Mouse (Mus musculus) macrophage (primary cell): ENCODE measurements around the gene Slc44a2. TPM values are rescaled to one million over a fixed set of nuclear protein-coding genes. Genes with fewer than 3 reads are reported as not detected.

Experiments
- H3K27ac ChIP-seq: fragments of 350-480 bp; formaldehyde crosslinking; 2 replicates; pipeline ENCODE4 v1.9.0; 2021
- H3K36me3 ChIP-seq: fragments of 350-480 bp; formaldehyde crosslinking; 2 replicates; pipeline ENCODE4 v1.9.0; 2021; ENCODE audit errors: inconsistent target
- H3K4me3 ChIP-seq: fragments of 350-480 bp; formaldehyde crosslinking; 2 replicates; pipeline ENCODE4 v1.9.0; 2021; ENCODE audit errors: inconsistent target
- H3K79me2 ChIP-seq: fragments of 350-480 bp; formaldehyde crosslinking; 2 replicates; pipeline ENCODE4 v1.9.0; 2021; ENCODE audit errors: inconsistent target
- WGBS: methylation state at CpG from one replicate; pipeline ENCODE4 v1.1.7; 2026; ENCODE audit warnings: inconsistent platforms; ENCODE audit not compliant: missing documents; 5-methylcytosine and 5-hydroxymethylcytosine counted together
- polyA plus RNA-seq: library from polyadenylated mRNA; stranded (reverse); fragments of 250-400 nt; gene quantifications from 3 replicates; pipeline ENCODE4 v1.2.4, GENCODE M21; 2018; ENCODE audit warnings: inconsistent platforms

Gene Slc44a2
- polyA plus RNA-seq, 1 experiment from 2014 or later = 32.8 TPM

GRCm38 (mm10) chr9:21366541-21367220 is 46.2 kb downstream of the Slc44a2 start:
- Histone ChIP-seq H3K79me2 (peaks cover 38% of the 10 kb centered on the region), H3K4me3 (peak overlapping the region; percentile 17; the same call in 1 of the 2 replicates), H3K27ac (peak overlapping the region; percentile 67), H3K36me3 (no peaks in the 10 kb centered on the region)
- 29% methylated on average over 13 of the region's 14 CpGs for WGBS

GRCm38 (mm10) chr9:21367357-21368111 is 47.0 kb downstream of the Slc44a2 start, which contains the start of gene Ilf3:
TSS of gene Ilf3 (plus strand) at chr9:21367871.
- H3K27ac ChIP-seq = peak within 1 kb of the TSS; percentile 78
- under 1% methylated on average over 65 of the region's 66 CpGs for WGBS
- H3K79me2 ChIP-seq = peaks cover 47% of the 10 kb centered on the region
- peak within 1 kb of the TSS; percentile 73 for H3K4me3 ChIP-seq
- no peaks in the 10 kb centered on the region for H3K36me3 ChIP-seq

- WGBS = under 1% methylated on average over 34 of the region's 38 CpGs
- peak overlapping the region; percentile 73 for H3K4me3 ChIP-seq
- no peaks in the 10 kb centered on the region for H3K36me3 ChIP-seq
- peaks cover 53% of the 10 kb centered on the region for H3K79me2 ChIP-seq
- H3K27ac ChIP-seq = peak overlapping the region; percentile 78
Observed at GRCm38 (mm10) chr9:21368131-21368584, 47.7 kb downstream of the Slc44a2 start.

- Histone ChIP-seq H3K27ac (peak overlapping the region; percentile 78; the same call in 1 of the 2 replicates), H3K36me3 (no peaks in the 10 kb centered on the region), H3K79me2 (peaks cover 62% of the 10 kb centered on the region), H3K4me3 (peak overlapping the region; percentile 73)
- 51% methylated on average over 11 of the region's 11 CpGs for WGBS
Observed at GRCm38 (mm10) chr9:21369080-21369479, 48.6 kb downstream of the Slc44a2 start.

DNA sequence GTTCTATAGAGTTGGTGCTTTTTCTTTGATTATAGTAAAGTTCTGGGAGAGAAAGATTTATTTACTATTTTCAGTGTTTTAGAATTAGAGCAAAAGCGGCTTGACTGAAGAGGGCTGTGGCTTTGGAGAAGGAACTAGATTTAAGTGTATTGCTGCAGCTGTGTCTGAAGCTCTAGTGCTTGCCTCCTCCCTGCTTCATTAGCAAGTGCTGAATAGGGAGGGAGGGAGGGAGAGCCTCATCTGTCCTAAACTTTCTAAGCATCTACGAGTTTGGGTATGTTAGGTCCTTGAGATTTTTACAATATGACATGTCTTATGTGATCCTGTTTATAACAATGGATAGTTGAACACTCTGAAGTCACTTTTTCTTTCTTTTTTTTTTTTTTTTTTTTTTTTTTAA is 50.4 kb downstream of the Slc44a2 start:
- Histone ChIP-seq H3K79me2 (peaks cover 80% of the 10 kb centered on the region), H3K36me3 (no peaks in the 10 kb centered on the region), H3K4me3 (no peak overlapping the region), H3K27ac (no peak overlapping the region)
- WGBS = 14% methylated on average over 1 of the region's 2 CpGs

- Histone ChIP-seq H3K79me2 (peaks cover 97% of the 10 kb centered on the region), H3K27ac (no peak overlapping the region), H3K36me3 (no peaks in the 10 kb centered on the region), H3K4me3 (no peak overlapping the region)
- WGBS = 33% methylated on average over 1 of the region's 1 CpGs
Observed at GRCm38 (mm10) chr9:21372508-21372907, 52.0 kb downstream of the Slc44a2 start.

GRCm38 (mm10) chr9:21379195-21379594 is 58.7 kb downstream of the Slc44a2 start:
- H3K36me3 ChIP-seq = 0 out of 2 replicates have a peak, but pooled peaks cover 4% of the 10 kb centered on the region
- H3K27ac ChIP-seq = no peak overlapping the region
- no peak overlapping the region for H3K4me3 ChIP-seq
- WGBS = 41% methylated on average over 3 of the region's 3 CpGs
- peaks cover 100% of the 10 kb centered on the region for H3K79me2 ChIP-seq

- H3K79me2 ChIP-seq = peaks cover 100% of the 10 kb centered on the region
- 0 out of 2 replicates have a peak, but pooled peaks cover 4% of the 10 kb centered on the region for H3K36me3 ChIP-seq
- H3K4me3 ChIP-seq = no peak overlapping the region
- H3K27ac ChIP-seq = no peak overlapping the region
Observed at GRCm38 (mm10) chr9:21380868-21381267, 60.4 kb downstream of the Slc44a2 start.

DNA sequence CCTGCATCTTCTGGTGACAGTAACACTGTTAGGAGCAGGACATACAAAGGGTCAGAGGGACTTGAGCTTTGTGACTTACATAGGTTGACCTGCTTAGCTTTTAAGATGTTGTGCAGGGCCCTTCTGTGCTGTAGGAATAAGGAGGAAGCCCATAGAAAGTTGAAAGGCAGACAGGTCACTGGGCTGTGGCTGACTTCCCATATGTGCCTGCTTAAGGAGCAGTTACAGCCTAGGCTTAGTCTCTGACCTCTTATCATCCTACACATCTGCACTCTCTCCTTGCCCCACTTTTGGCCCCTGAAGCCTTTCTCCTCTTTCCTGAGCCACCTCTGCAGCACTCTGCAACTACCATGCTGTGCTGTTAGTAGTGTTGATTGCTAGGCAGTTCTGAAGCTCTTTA is 63.5 kb downstream of the Slc44a2 start:
- Histone ChIP-seq H3K4me3 (no peak overlapping the region), H3K27ac (no peak overlapping the region), H3K36me3 (peaks cover 8% of the 10 kb centered on the region; the same call in 1 of the 2 replicates), H3K79me2 (peaks cover 100% of the 10 kb centered on the region)

- no peak overlapping the region for H3K4me3 ChIP-seq
- WGBS = over 99% methylated on average over 9 of the region's 10 CpGs
- H3K36me3 ChIP-seq = peaks cover 87% of the 10 kb centered on the region
- H3K79me2 ChIP-seq = peaks cover 22% of the 10 kb centered on the region
- H3K27ac ChIP-seq = no peak overlapping the region
Observed at GRCm38 (mm10) chr9:21392646-21393175, 72.2 kb downstream of the Slc44a2 start.

- no peak overlapping the region for H3K27ac ChIP-seq
- no peak overlapping the region for H3K4me3 ChIP-seq
- 92% methylated on average over 3 of the region's 3 CpGs for WGBS
- peaks cover 98% of the 10 kb centered on the region for H3K36me3 ChIP-seq
- H3K79me2 ChIP-seq = no peaks in the 10 kb centered on the region
Observed at GRCm38 (mm10) chr9:21395692-21396091, 75.2 kb downstream of the Slc44a2 start.

DNA sequence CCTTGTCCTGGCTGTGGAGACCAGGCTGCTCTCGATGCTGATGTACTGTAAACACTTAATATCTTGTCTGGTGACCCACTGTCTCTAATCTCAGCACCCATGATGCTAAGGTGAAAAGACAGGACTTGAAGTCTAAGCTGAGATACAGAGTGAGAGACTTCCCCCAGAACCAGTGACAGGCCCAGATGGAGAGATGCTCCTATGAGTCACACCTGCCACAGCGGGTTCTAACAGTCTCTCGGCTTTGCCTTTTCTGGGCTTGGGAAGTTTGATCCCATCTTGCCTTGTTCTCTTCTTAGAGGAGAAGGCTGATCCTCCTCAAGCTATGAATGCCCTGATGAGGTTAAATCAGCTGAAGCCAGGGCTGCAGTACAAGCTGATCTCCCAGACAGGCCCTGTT is 76.7 kb downstream of the Slc44a2 start:
- Histone ChIP-seq H3K36me3 (peaks cover 98% of the 10 kb centered on the region), H3K79me2 (no peaks in the 10 kb centered on the region), H3K4me3 (no peak overlapping the region), H3K27ac (no peak overlapping the region)
- WGBS = 93% methylated on average over 3 of the region's 3 CpGs

DNA sequence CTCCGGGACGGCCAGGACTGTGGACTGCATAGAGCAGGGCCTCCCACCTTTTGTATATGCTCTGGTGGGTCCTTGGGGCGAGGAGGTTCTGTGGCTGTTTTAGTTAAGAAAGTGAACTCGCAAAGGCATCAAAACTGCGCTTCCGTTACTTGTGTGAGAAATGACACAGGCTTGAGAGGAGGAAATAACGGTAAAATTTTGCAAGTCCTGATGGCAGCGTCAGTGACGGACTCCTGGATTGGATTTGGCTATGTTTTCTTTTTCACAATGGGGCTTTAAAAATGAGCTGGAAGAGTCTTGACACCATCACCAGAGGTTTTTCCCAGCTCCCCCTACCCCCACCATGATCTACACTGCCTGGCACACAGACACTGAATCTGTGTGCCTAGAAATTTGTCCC is 80.5 kb downstream of the Slc44a2 start:
- Histone ChIP-seq H3K79me2 (no peaks in the 10 kb centered on the region), H3K27ac (no peak overlapping the region), H3K4me3 (no peak overlapping the region), H3K36me3 (peaks cover 97% of the 10 kb centered on the region)
- 94% methylated on average over 9 of the region's 9 CpGs for WGBS

DNA sequence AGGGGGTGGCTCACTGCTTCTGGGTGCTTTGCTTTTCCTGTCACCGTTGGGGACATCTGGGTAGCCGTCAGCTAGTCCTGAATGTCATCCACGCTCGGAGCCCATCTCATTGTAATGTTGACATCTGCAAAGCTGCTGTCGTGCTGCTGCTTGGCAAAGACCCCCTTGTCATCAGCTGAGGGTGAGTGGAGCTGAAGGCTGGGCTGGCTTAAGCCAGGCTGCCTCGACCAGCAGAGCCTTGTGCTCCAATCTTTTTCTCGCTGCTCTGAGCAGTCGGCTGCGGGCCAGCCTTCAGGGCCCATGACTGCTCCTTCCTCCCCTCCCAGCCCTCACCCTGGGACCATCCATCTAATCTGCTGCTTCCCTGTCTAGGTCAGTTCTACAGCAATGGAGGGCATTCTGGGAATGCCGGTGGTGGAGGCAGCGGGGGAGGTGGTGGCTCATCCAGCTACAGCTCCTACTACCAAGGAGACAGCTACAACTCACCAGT is 82.3 kb downstream of the Slc44a2 start:
- peaks cover 83% of the 10 kb centered on the region for H3K36me3 ChIP-seq

DNA sequence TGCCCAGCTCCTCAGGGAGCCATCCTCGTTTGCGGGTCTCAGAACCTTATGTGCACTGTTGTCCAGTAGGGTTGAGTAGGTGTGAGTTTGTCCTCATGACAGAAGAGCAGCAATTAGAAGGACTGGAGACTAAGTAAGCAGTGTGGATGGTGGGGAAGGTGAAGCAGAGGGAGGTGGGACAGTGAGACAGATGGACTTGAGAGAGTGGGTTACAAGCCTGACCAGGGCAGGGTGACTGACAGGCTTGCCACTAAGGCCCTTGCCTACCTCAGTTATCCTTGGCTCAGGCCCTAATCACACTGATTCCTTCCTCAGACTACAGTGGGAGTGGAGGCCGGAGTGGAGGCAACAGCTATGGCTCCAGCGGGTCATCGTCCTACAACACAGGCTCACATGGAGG is 83.2 kb downstream of the Slc44a2 start:
- H3K79me2 ChIP-seq = no peaks in the 10 kb centered on the region
- WGBS = 97% methylated on average over 5 of the region's 5 CpGs
- H3K4me3 ChIP-seq = no peak overlapping the region
- H3K27ac ChIP-seq = no peak overlapping the region
- H3K36me3 ChIP-seq = peaks cover 74% of the 10 kb centered on the region

More for the DNA sequence above, 82.3 kb downstream of the Slc44a2 start:
- Histone ChIP-seq H3K4me3 (no peak overlapping the region), H3K27ac (no peak overlapping the region), H3K79me2 (no peaks in the 10 kb centered on the region)
- 95% methylated on average over 11 of the region's 11 CpGs for WGBS
